Mouse (Mus musculus) midbrain, embryonic 13.5 days (tissue): ENCODE results near the gene Polr2e. TPM values are rescaled to one million over a fixed set of nuclear protein-coding genes. Genes with fewer than 3 reads are reported as not detected.

Source experiments
- ATAC-seq: fragments of 200-750 bp; cut with Nextera tagmentation; 2 replicates; pipeline ENCODE4 v1.8.0; 2017; ENCODE audit warnings: mild to moderate bottlenecking, moderate TSS enrichment, moderate library complexity
- H3K27ac ChIP-seq: fragments of 300-500 bp; sonication (generic); 2 replicates; pipeline ENCODE4 v1.5.1; 2015; ENCODE audit warnings: inconsistent platforms, mild to moderate bottlenecking, moderate library complexity
- H3K27me3 ChIP-seq: fragments of 300-500 bp; sonication (generic); 2 replicates; pipeline ENCODE4 v1.6.1; 2015; ENCODE audit warnings: mild to moderate bottlenecking, inconsistent platforms
- H3K36me3 ChIP-seq: fragments of 300-500 bp; sonication (generic); 2 replicates; pipeline ENCODE4 v1.6.1; 2015; ENCODE audit warnings: mild to moderate bottlenecking, inconsistent platforms
- H3K4me1 ChIP-seq: fragments of 300-500 bp; sonication (generic); replicated peaks from 2 replicates; pipeline ENCODE4 v1.6.1; 2015; ENCODE audit warnings: inconsistent platforms
- H3K4me2 ChIP-seq: fragments of 300-500 bp; sonication (generic); replicated peaks from 2 replicates; pipeline ENCODE4 v1.6.1; 2015; ENCODE audit warnings: moderate library complexity, mild to moderate bottlenecking, inconsistent platforms
- H3K4me3 ChIP-seq: fragments of 300-500 bp; sonication (generic); replicated peaks from 2 replicates; pipeline ENCODE4 v1.5.1; 2015; ENCODE audit warnings: mild to moderate bottlenecking, inconsistent platforms
- H3K9ac ChIP-seq: fragments of 300-500 bp; sonication (generic); replicated peaks from 2 replicates; pipeline ENCODE4 v1.6.1; 2015; ENCODE audit warnings: mild to moderate bottlenecking, inconsistent platforms
- H3K9me3 ChIP-seq: fragments of 300-500 bp; sonication (generic); 2 replicates; pipeline ENCODE4 v1.6.1; 2016; ENCODE audit warnings: mild to moderate bottlenecking, inconsistent platforms
- WGBS: fragments of 180-500 bp; shearing (Covaris S2); methylation state at CpG from one replicate; pipeline ENCODE4 v1.1.7; 2015; 5-methylcytosine and 5-hydroxymethylcytosine counted together
- polyA plus RNA-seq: library from polyadenylated mRNA; unstranded; fragments of >200 nt; fragmentation: Nextera tagmentation; extraction: Ambion mirVana; gene quantifications from 2 replicates; pipeline ENCODE4 v1.2.1, GENCODE M21; 2015

Gene Polr2e
- polyA plus RNA-seq = 159 and 174 TPM in 2 replicates

DNA sequence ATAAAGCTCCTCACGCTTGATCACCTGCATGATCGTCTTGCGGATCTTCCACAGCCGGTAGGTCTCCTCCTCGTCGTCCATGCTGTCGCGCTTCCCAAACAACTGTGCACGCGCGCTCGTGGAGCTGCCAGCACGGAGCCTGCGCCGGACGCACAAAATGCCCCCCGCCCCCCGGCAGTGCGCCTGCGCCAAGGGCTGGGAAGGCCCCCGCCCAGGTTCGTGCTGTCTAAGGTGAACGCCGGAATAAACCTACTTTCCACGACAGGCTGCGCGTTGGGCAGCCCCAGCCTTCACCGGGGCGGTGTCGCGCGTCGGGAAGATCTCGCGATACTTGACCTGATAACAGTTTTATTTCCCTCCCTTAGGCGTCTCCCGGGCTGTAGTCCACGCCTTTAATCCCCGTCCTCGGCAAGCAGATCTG lies at the start of gene Polr2e:
Gene Polr2e (minus strand): TSS at position 237 of the 421 bp plus-strand sequence.
- Histone ChIP-seq H3K36me3 (peaks cover 38% of the 10 kb centered on the region), H3K4me3 (peak within 1 kb of the TSS; percentile 87), H3K4me1 (peaks cover 22% of the 10 kb centered on the region), H3K4me2 (peak within 1 kb of the TSS; percentile 92), H3K9ac (peak within 1 kb of the TSS; percentile 88), H3K9me3 (no peaks in the 10 kb centered on the region), H3K27ac (peak within 1 kb of the TSS; percentile 67; the same call in 1 of the 2 replicates), H3K27me3 (no peaks in the 10 kb centered on the region)
- peak; percentile 98 for ATAC-seq
- under 1% methylated on average over 40 of the region's 40 CpGs for WGBS

DNA sequence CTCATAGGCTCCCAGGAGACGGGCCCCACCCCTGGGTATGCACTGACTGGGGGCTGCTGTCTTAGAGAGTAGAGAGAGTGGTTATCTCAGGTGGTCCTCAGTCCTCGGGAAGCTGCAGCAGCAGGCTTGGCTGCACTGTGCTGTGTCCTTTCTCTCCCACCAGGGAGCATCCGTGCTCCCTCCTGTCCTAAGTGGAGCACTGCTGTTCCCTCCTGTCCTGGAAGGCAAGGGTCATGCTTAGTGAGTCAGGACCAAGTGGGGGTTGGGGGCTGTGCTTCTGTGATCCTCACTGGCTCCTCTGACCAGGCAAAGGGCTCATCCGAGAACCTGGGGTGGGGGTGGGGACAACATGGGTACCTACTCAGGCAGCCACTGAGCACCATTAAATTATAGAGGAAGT lies 49.6 kb upstream of the Polr2e start:
- Histone ChIP-seq H3K4me3 (no peak overlapping the region), H3K27ac (no peak overlapping the region), H3K27me3 (no peaks in the 10 kb centered on the region), H3K36me3 (peaks cover 13% of the 10 kb centered on the region), H3K9ac (no peak overlapping the region; the same call in 1 of the 2 replicates), H3K4me2 (no peak overlapping the region), H3K9me3 (no peaks in the 10 kb centered on the region), H3K4me1 (no peaks in the 10 kb centered on the region)
- ATAC-seq = no peak; the same call in 1 of the 2 replicates
- WGBS = 62% methylated on average over 4 of the region's 4 CpGs

DNA sequence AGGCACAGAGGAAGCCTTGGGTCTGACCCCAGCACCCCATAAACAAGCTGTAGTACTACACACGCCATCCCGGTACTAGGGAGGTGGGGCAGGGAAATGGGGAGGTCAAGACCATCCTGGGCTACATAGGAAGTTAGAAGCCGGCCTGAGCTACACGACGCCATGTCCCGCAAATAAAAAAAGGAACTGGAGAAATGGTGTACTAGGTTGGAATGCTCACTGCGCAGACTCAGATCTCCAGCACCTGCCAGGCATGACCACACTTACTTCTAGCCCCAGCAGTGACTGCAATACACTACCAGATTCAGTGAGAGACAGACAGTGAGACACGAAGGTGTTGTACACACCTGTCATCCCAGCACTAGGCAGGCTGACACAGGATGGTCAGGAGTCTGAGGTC lies 47.9 kb upstream of the Polr2e start:
- 91% methylated on average over 8 of the region's 8 CpGs for WGBS

DNA sequence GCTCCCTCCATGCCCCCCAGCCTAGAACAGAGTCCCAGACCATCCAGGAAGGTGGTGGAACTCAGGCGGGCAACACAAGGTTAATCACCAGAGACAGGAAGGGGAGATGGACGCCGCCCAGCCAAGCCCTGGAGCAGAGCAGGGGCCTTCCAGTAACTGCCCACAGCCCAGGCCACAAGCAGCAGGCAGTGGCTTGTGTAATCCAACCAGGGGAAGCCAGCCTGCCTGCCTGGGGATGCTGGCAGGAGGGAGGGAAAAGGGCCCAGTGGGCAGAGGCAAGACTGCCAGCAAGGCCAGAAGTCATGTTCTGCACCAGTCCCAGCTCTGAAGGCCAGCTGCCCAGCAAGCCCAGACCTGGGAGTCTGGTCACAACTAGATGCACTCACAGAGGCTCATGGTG lies 47.3 kb upstream of the Polr2e start:
- Histone ChIP-seq H3K27me3 (no peaks in the 10 kb centered on the region), H3K27ac (no peak overlapping the region), H3K4me2 (no peak overlapping the region), H3K9ac (no peak overlapping the region), H3K4me3 (no peak overlapping the region), H3K9me3 (no peaks in the 10 kb centered on the region), H3K4me1 (no peaks in the 10 kb centered on the region), H3K36me3 (peaks cover 35% of the 10 kb centered on the region)
- ATAC-seq = no peak
- WGBS = 82% methylated on average over 3 of the region's 3 CpGs

More for the DNA sequence above, 47.9 kb upstream of the Polr2e start:
- Histone ChIP-seq H3K36me3 (peaks cover 29% of the 10 kb centered on the region), H3K4me2 (no peak overlapping the region), H3K27me3 (no peaks in the 10 kb centered on the region), H3K9me3 (no peaks in the 10 kb centered on the region), H3K4me1 (no peaks in the 10 kb centered on the region), H3K4me3 (no peak overlapping the region), H3K9ac (no peak overlapping the region), H3K27ac (no peak overlapping the region)
- ATAC-seq = no peak

DNA sequence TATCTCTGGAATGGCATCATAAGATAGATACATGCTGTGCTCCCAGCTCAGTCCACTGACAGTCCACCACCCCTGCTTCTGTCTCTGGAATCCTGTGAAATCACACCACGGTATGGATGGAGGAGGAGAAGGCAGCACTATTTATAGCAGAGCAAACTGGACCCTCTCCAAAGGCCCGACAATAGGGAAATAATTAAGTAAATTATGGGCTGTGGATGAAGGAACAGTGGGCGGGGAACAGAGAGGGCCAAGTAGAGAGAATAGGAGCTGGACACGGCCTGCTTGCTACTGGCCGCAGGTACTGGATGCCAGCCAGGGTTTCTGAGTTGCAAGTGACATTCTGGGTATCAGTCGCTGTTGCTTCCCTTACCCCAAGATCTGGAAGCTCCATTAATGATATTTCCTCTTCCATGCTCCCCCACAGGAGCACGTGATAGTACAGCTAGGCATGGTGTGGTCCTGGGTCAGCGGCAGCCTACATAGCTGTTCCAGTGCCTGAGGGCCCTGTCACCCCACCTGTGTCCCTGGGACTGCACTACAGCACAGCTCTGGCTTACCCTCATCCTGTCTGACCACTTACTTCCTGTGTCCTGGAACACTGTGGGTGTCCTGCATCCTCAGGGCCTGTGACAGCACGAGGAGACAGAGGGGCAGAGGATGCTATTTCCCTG lies 45.4 kb upstream of the Polr2e start:
- Histone ChIP-seq H3K27ac (no peak overlapping the region), H3K4me2 (no peak overlapping the region), H3K9ac (no peak overlapping the region; the same call in 1 of the 2 replicates), H3K4me3 (no peak overlapping the region), H3K36me3 (peaks cover 54% of the 10 kb centered on the region), H3K27me3 (no peaks in the 10 kb centered on the region), H3K4me1 (no peaks in the 10 kb centered on the region), H3K9me3 (no peaks in the 10 kb centered on the region)
- WGBS = 89% methylated on average over 9 of the region's 9 CpGs
- no peak for ATAC-seq

DNA sequence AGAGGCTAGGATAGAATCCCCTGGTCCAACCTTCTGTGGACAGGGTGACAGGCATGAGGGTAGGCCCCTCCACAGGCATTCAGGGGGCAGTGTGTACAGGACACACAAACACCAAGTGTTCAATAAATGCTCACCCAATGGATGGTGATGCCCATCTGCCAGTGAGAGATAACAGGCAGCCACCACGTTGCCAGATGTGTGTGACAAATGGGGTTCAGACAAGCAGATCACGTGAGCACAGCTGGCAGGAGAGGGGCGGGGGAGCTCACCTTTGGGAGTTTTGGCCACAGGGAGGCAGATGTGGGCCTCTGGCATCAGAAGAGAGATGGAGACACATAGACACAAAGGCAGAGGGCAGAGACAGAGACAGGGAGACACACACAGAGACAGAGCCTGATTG lies 41.5 kb upstream of the Polr2e start:
- H3K9ac ChIP-seq = no peak overlapping the region
- H3K27me3 ChIP-seq = no peaks in the 10 kb centered on the region
- H3K4me2 ChIP-seq = no peak overlapping the region
- WGBS = 84% methylated on average over 3 of the region's 3 CpGs
- no peak overlapping the region for H3K27ac ChIP-seq
- H3K9me3 ChIP-seq = no peaks in the 10 kb centered on the region
- no peaks in the 10 kb centered on the region for H3K4me1 ChIP-seq
- H3K4me3 ChIP-seq = no peak overlapping the region
- H3K36me3 ChIP-seq = peaks cover 74% of the 10 kb centered on the region
- no peak for ATAC-seq

DNA sequence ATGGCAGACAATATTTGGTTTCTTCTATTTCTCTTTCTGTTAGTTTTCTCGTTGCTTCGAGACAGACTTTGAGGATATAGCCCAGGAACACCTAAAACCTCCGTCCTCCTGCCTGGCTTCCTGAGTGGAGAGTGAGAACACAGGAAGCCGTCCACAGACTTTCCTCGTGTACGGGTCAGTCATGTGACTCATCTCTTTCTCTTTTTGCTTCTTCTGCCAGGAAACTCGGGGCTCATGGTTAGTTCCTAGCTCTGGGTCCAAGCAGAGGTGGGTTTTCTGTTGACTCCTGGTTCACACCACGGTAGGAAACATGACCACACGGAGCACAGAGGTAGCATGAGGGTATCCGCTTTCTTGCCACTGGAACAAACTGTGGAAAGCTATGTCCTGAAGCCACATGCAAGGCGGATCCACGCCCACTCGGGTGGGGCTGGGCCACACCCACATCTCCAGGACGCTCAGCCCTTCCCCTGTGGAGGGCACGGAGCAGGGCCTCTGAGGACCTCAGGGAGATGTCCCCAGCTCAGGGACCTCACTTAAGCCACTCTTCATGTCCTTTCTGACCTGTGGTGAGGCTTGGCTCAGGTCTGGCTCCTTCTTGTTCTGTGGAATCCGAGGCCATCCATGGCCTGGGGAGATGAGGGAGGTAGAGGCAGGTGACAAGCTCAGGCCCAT lies 40.9 kb upstream of the Polr2e start:
- Histone ChIP-seq H3K27me3 (no peaks in the 10 kb centered on the region), H3K27ac (no peak overlapping the region), H3K9me3 (no peaks in the 10 kb centered on the region), H3K4me2 (no peak overlapping the region), H3K36me3 (peaks cover 73% of the 10 kb centered on the region), H3K4me1 (peaks cover 4% of the 10 kb centered on the region; the same call in 1 of the 2 replicates), H3K4me3 (no peak overlapping the region), H3K9ac (no peak overlapping the region)
- 86% methylated on average over 16 of the region's 16 CpGs for WGBS
- no peak for ATAC-seq

DNA sequence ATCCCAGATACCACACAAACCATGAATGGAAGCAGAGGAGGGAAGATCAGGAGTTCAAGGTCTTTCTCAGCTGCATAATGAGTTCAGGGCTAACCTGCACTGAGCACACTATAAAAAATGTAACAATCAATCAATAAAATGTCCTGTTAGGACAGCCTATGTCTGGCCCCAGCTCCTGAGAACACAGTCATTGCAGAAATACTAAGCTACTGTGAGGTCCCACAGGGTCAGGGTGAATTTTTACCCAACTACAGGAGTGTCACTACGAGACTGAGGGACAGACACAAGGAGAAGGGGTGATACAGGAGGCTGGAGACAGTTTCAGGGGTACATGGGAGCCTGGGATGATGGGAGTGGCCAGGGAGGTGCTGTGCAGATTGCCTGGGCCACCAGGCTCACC lies 38.8 kb upstream of the Polr2e start:
- Histone ChIP-seq H3K27ac (no peak overlapping the region), H3K4me2 (no peak overlapping the region), H3K9me3 (no peaks in the 10 kb centered on the region), H3K4me1 (peaks cover 10% of the 10 kb centered on the region; the same call in 1 of the 2 replicates), H3K4me3 (no peak overlapping the region), H3K36me3 (peaks cover 54% of the 10 kb centered on the region), H3K27me3 (no peaks in the 10 kb centered on the region), H3K9ac (no peak overlapping the region)
- 91% methylated on average over 1 of the region's 1 CpGs for WGBS
- ATAC-seq = no peak

DNA sequence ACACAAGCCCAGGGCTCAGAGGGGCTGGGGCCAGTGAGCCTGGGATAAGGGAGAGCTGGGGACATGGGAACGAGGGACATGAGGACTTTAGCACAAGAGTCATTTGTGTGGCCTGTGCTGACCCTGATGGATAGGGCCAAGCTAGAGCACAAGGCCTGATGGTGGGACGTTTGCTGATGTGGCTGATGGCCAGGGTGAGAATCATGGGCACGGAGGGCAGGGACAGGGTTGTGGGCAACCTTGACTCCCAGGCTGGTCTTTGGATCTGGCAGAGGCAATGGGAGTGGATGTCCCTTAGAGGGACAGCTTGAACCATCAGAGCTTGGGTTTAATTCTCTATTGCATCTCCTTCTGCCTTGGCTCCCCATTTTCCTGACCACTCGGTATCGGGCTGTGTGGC lies 37.7 kb upstream of the Polr2e start:
- ATAC-seq = no peak
- no peak overlapping the region for H3K27ac ChIP-seq
- 92% methylated on average over 5 of the region's 5 CpGs for WGBS
- no peaks in the 10 kb centered on the region for H3K9me3 ChIP-seq
- H3K36me3 ChIP-seq = peaks cover 43% of the 10 kb centered on the region
- no peak overlapping the region for H3K4me3 ChIP-seq
- H3K27me3 ChIP-seq = no peaks in the 10 kb centered on the region
- no peak overlapping the region for H3K9ac ChIP-seq
- H3K4me1 ChIP-seq = peaks cover 10% of the 10 kb centered on the region; the same call in 1 of the 2 replicates
- no peak overlapping the region for H3K4me2 ChIP-seq

DNA sequence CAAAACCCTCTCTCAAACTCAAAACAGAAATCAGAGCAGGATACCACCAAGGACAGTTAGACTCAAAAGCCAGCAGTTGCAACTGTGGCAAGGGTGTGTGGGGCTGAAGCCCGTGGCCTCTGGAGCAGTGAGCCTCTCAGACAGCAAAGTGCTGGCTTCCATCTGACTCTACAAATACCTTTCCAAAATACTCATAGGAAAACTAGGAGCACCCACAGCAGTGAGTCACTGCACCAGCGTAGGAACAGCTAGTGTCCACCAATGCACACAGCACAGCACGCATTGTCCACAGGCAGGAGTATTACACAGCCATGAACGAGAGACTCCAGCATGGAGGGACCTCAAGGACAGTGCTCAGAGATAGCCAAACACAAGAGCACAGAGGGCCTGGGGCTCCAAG lies 36.8 kb upstream of the Polr2e start:
- 95% methylated on average over 4 of the region's 4 CpGs for WGBS
- no peaks in the 10 kb centered on the region for H3K9me3 ChIP-seq
- no peak for ATAC-seq
- no peaks in the 10 kb centered on the region for H3K27me3 ChIP-seq
- no peak overlapping the region for H3K4me2 ChIP-seq
- H3K4me1 ChIP-seq = peaks cover 11% of the 10 kb centered on the region; the same call in 1 of the 2 replicates
- no peak overlapping the region; the same call in 1 of the 2 replicates for H3K9ac ChIP-seq
- no peak overlapping the region for H3K27ac ChIP-seq
- no peak overlapping the region for H3K4me3 ChIP-seq
- peaks cover 42% of the 10 kb centered on the region for H3K36me3 ChIP-seq

DNA sequence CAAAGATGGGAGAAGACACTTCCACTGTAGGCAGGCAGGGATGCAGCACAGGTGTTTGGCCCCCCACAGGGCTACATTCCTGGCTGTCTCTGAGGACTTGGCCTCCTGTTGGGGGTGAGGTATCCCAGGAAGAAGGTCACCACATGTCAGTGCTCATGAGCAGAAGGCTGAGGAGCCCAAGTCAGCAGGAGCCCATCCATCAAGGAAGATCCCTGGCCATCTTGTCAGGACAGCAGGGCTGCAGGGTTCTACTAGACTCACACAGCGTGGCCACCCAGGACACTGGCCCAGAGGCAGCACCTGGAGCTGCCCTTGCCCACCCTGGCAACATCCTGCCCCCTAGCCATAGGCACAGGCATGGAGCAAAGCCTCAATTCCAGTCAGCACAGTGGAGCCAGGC lies 36.3 kb upstream of the Polr2e start:
- H3K36me3 ChIP-seq = peaks cover 38% of the 10 kb centered on the region
- H3K9me3 ChIP-seq = no peaks in the 10 kb centered on the region
- no peak overlapping the region for H3K27ac ChIP-seq
- no peak overlapping the region for H3K4me2 ChIP-seq
- 41% methylated on average over 1 of the region's 1 CpGs for WGBS
- no peak for ATAC-seq
- peaks cover 13% of the 10 kb centered on the region; the same call in 1 of the 2 replicates for H3K4me1 ChIP-seq
- no peak overlapping the region for H3K4me3 ChIP-seq
- H3K27me3 ChIP-seq = no peaks in the 10 kb centered on the region
- H3K9ac ChIP-seq = 0 out of 2 replicates have a peak overlapping the region, but pooled peaks have one; percentile 19

DNA sequence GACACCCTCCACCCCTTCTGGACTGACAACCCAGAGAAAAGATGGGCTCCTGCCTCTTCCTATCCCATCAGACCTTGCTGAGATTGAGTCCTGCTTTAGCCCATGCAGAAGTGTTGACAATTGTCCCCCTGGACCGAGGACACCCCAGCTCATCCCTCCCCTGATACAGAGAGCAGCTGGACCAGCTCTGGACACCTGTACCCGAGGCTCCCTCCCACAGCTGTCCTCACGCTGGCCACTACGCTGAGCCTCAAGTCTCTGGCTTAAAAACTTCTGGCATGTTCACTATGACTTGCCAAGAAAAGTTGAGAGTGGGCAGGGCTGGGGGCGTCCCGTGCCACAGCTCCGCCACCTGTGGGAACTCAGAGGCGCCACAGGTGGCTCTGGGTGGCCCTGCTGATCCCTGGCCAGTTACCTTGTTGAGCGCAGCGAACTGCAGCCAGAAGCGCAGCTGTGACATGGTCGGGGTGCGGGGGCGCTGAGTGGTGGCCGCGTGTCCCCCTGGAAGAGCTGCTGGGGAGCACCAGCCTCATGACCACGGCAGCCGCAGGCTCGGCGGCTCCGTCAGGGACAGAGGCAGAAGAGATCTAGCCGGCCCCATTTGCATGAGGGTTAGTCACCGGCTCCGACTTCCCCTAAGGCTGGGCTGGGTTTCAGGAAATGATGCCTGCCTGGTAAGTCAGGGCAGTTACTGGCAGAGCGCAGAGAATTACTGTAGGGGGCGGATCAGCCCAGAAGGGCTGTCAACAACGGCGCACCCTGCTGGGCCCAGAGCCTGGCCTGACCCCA lies 35.4 kb upstream of the Polr2e start:
- Histone ChIP-seq H3K4me2 (0 out of 2 replicates have a peak overlapping the region, but pooled peaks have one; percentile 1), H3K4me1 (peaks cover 13% of the 10 kb centered on the region; the same call in 1 of the 2 replicates), H3K36me3 (peaks cover 29% of the 10 kb centered on the region), H3K9me3 (no peaks in the 10 kb centered on the region), H3K27me3 (no peaks in the 10 kb centered on the region), H3K27ac (no peak overlapping the region), H3K4me3 (no peak overlapping the region), H3K9ac (no peak overlapping the region)
- ATAC-seq = no peak
- WGBS = 20% methylated on average over 28 of the region's 28 CpGs
